ENCODE assay signal across 7 mouse cellular contexts in genomic region chr14:25459998-25460800, GRCm38 (mm10). TPM values are rescaled to one million over a fixed set of nuclear protein-coding genes. Genes with fewer than 3 reads are reported as not detected.
A peak's percentile ranks its signal among the peaks of the same experiment; 100 is the strongest.
DNase-seq lines count a peak whose midpoint lies in the region; ATAC-seq and TF ChIP-seq lines count a peak whose summit lies in the region.

No protein-coding gene starts in this region.

- peaks cover 58% of the 10 kb centered on the region for H3K79me2 ChIP-seq in myocyte (ENCODE audit: control insufficient read depth, insufficient read depth)

- H3K27ac ChIP-seq in brown adipose tissue, adult 24 weeks (replicated peaks; ENCODE audit: low read depth, low read length), result peak overlapping the region; percentile 93
- H3K27ac ChIP-seq in hindbrain, embryonic 16.5 days (ENCODE audit: low read depth, low read length), result peak overlapping the region; percentile 98
- peak overlapping the region; percentile 92 for H3K27ac ChIP-seq in liver, embryonic 12.5 days

- peak; percentile 67 for TF ChIP-seq POLR2A in myocyte (IDR thresholded peaks at IDR 0.05; ENCODE audit: insufficient read length, low read depth)

- peak overlapping the region; percentile 86 for H3K4me3 ChIP-seq in brown adipose tissue, adult 24 weeks (ENCODE audit: insufficient read depth, low read depth, low read length)
- peak overlapping the region; percentile 99 for H3K4me3 ChIP-seq in hindbrain, embryonic 16.5 days (ENCODE audit: low read length)
- H3K4me3 ChIP-seq in liver, embryonic 12.5 days, result peak overlapping the region; percentile 73
- peak overlapping the region; percentile 93 for H3K4me3 ChIP-seq in myocyte

- peaks cover 27% of the 10 kb centered on the region for H3K4me1 ChIP-seq in brown adipose tissue, adult 24 weeks (ENCODE audit: control insufficient read depth, insufficient read depth, insufficient read length, low read length)
- H3K4me1 ChIP-seq in hindbrain, embryonic 16.5 days (ENCODE audit: control insufficient read depth, insufficient read depth, low read depth, low read length), result peaks cover 59% of the 10 kb centered on the region
- H3K4me1 ChIP-seq in liver, embryonic 12.5 days, result peaks cover 81% of the 10 kb centered on the region

- H3K4me2 ChIP-seq in hindbrain, embryonic 16.5 days (ENCODE audit: low read length), result peak overlapping the region; percentile 94
- peak overlapping the region; percentile 98 for H3K4me2 ChIP-seq in liver, embryonic 12.5 days
- H3K4me2 ChIP-seq in myocyte (ENCODE audit: low read depth), result peak overlapping the region; percentile 90

- peak overlapping the region; percentile 98 for H3K9ac ChIP-seq in hindbrain, embryonic 16.5 days (ENCODE audit: low read depth, low read length)
- peak overlapping the region; percentile 74 for H3K9ac ChIP-seq in liver, embryonic 12.5 days

- peak overlapping the region; percentile 80 for H3ac ChIP-seq in myocyte (ENCODE audit: control insufficient read depth, insufficient read length)

- ATAC-seq in hindbrain, embryonic 16.5 days, result no peak
- no peak for ATAC-seq in liver, embryonic 12.5 days

- no peaks in the 10 kb centered on the region for H3K9me3 ChIP-seq in hindbrain, embryonic 16.5 days (ENCODE audit: control insufficient read depth, low read length)
- H3K9me3 ChIP-seq in liver, embryonic 12.5 days (replicated peaks), result no peaks in the 10 kb centered on the region

- WGBS in hindbrain, embryonic 16.5 days, result under 1% methylated on average over 53 of the region's 63 CpGs
- under 1% methylated on average over 58 of the region's 63 CpGs for WGBS in liver, embryonic 12.5 days (ENCODE audit: insufficient replicate concordance)

- no peaks in the 10 kb centered on the region for H3K36me3 ChIP-seq in hindbrain, embryonic 16.5 days (ENCODE audit: control insufficient read depth, insufficient read depth, low read length)
- no peaks in the 10 kb centered on the region for H3K36me3 ChIP-seq in liver, embryonic 12.5 days
- no peaks in the 10 kb centered on the region for H3K36me3 ChIP-seq in myocyte (ENCODE audit: control insufficient read depth, insufficient read depth)

- H3K27me3 ChIP-seq in hindbrain, embryonic 16.5 days (replicated peaks; ENCODE audit: control insufficient read depth, insufficient read depth, low read length), result no peaks in the 10 kb centered on the region
- H3K27me3 ChIP-seq in liver, embryonic 12.5 days (replicated peaks), result peaks cover 68% of the 10 kb centered on the region
- no peaks in the 10 kb centered on the region for H3K27me3 ChIP-seq in myocyte (ENCODE audit: control insufficient read depth, insufficient read depth, insufficient read length)

- peak; percentile 65 for DNase-seq in NIH3T3 (ENCODE audit: low read depth)
- DNase-seq in gastrocnemius, adult 8-10 months (ENCODE audit: low spot score in 2 of 2), result peak; percentile 70
- peak; percentile 77 for DNase-seq in testis, postnatal 10 days (ENCODE audit: low spot score)

TF ChIP-seq in myocyte, 11 proteins besides CTCF, POLR2A, EP300 and RAD21:
- TF ChIP-seq MYOG (IDR thresholded peaks at IDR 0.05; ENCODE audit: control insufficient read depth in 1 of 3, insufficient read depth in 1 of 3, insufficient read length in 2 of 3, low read depth in 2 of 3) (peak in 1 of 3 experiments; percentile 27), MYOD1 (IDR thresholded peaks at IDR 0.05; ENCODE audit: control insufficient read depth in 1 of 3, insufficient read length in 2 of 3, low read depth in 2 of 3) (peak in 1 of 3 experiments; percentile 39), POLR2AphosphoS2 (IDR thresholded peaks at IDR 0.05; ENCODE audit: insufficient read length, low read depth) (peak; percentile 26), TCF12 (IDR thresholded peaks at IDR 0.05; ENCODE audit: insufficient read depth, poor library complexity, severe bottlenecking) (no peak)
TF ChIP-seq in myocyte: peak in this region for 3.

RNA-seq across cellular contexts. Expression of gene Zmiz1, which starts 1.2 kb away (rescaled TPM):
- polyA plus RNA-seq in brown adipose tissue, adult 24 weeks (2012; ENCODE audit: insufficient read depth, insufficient read length, missing spikeins), result 15.0 and 17.0 TPM in 2 replicates
- 10 to 100 TPM; 18.5 to 28.7 (median 21.8) TPM for total RNA-seq in gastrocnemius, adult 8-10 months (2022)
- polyA plus RNA-seq in hindbrain, embryonic 16.5 days (2015; fragmentation: Nextera tagmentation; extraction: Ambion mirVana), result 50.4 and 55.0 TPM in 2 replicates
- polyA plus RNA-seq in liver, embryonic 12.5 days (2016; fragmentation: Nextera tagmentation; extraction: Ambion mirVana), result 9.1 and 10.2 TPM in 2 replicates
- 34.5 TPM for polyA plus RNA-seq in myocyte (2012; fragmentation: generic; extraction: Trizol)
